Mouse (Mus musculus) olfactory bulb, adult 2 months (tissue): Measurements from ENCODE around the gene 4430402I18Rik.

ENCODE experiments used
- CTCF ChIP-seq: fragments of 200-500 bp; IDR thresholded peaks from 2 replicates; pipeline ENCODE4 v1.5.1; 2012; ENCODE audit warnings: low read depth, mild to moderate bottlenecking, low read length, moderate library complexity; ENCODE audit not compliant: insufficient read depth
- POLR2A ChIP-seq: fragments of 200-500 bp; IDR thresholded peaks from 2 replicates; pipeline ENCODE4 v1.6.1; 2012; ENCODE audit warnings: mild to moderate bottlenecking, low read depth, low read length, moderate library complexity; ENCODE audit not compliant: insufficient read depth

GRCm38 (mm10) chr19:28934897-28935296 lies 32.7 kb downstream of the 4430402I18Rik start:
- TF ChIP-seq POLR2A (no peak), CTCF (no peak)
